Mouse (Mus musculus): ENCODE data around the gene Rbm5. TPM values are rescaled to one million over a fixed set of nuclear protein-coding genes. Genes with fewer than 3 reads are reported as not detected.

The Rbm5 gene
- polyA plus RNA-seq, 1 experiment = 143 TPM

DNA sequence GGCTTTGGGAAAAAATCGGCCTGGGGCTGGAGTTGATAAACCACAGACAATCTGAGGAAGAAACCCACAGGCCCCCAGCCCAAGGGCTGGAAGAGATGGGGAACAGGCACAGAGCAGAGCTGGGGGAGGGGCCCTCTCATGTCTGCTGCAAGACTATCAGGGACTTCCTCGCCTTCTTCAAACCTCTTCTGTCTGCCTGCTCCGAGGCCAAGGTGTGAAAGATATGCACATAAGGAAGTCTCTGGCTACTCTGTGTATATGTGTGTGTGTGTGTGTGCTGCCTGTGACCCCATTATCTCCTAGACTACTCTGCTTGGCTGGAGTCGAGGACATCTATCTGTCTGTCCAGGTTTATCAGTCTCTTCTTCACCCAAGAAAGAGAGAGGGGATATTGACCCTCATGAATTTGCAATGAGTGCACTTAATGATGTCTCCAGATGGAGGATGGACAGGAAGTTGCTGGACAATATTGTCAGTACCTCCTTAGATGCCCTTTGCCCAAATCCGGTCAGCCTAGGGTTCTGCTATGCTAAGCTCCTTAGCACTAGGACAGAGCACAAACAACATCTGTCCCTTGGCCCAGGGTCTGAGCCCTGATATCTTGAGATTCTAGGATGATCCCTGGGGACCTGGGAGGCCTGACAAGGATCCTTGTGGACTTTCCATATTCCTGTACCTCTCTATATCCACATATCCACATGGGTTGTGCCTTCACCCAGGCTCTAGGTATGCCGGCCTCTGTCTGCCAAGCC lies 41.7 kb downstream of the Rbm5 start:
- TF ChIP-seq CTCF (IDR thresholded peaks at IDR 0.05; ENCODE audit: low read depth, low read length) = no peak
- TF ChIP-seq POLR2A (IDR thresholded peaks at IDR 0.05; ENCODE audit: insufficient read depth, low read length) = no peak
- TF ChIP-seq EP300 (IDR thresholded peaks at IDR 0.05; ENCODE audit: insufficient read depth, low read depth, low read length) = no peak
- no peak overlapping the region for H3K27ac ChIP-seq (ENCODE audit: insufficient read depth, low read length)
- H3K4me1 ChIP-seq (ENCODE audit: control insufficient read depth, insufficient read depth, low read length) = peaks cover 9% of the 10 kb centered on the region
- H3K4me3 ChIP-seq (ENCODE audit: low read depth, low read length) = no peak overlapping the region
- no peaks in the 10 kb centered on the region for H3K36me3 ChIP-seq (ENCODE audit: control insufficient read depth, insufficient read depth, low read length, poor library complexity, severe bottlenecking)
- H3K9ac ChIP-seq (ENCODE audit: low read depth, poor library complexity, severe bottlenecking) = no peak overlapping the region
- H3K27me3 ChIP-seq (ENCODE audit: control insufficient read depth, insufficient read depth, low read length, poor library complexity, severe bottlenecking) = no peaks in the 10 kb centered on the region
- no peaks in the 10 kb centered on the region for H3K9me3 ChIP-seq (replicated peaks; ENCODE audit: control insufficient read depth, insufficient read depth, low read length, poor library complexity, severe bottlenecking)

GRCm38 (mm10) chr9:107727041-107727440 lies 43.8 kb downstream of the Rbm5 start:
- no peaks in the 10 kb centered on the region for H3K9me3 ChIP-seq (replicated peaks; ENCODE audit: control insufficient read depth, insufficient read depth, low read length, poor library complexity, severe bottlenecking)
- H3K27me3 ChIP-seq (ENCODE audit: control insufficient read depth, insufficient read depth, low read length, poor library complexity, severe bottlenecking) = no peaks in the 10 kb centered on the region
- H3K27ac ChIP-seq (ENCODE audit: insufficient read depth, low read length) = no peak overlapping the region
- no peak overlapping the region for H3K9ac ChIP-seq (ENCODE audit: low read depth, poor library complexity, severe bottlenecking)
- TF ChIP-seq EP300 (IDR thresholded peaks at IDR 0.05; ENCODE audit: insufficient read depth, low read depth, low read length) (no peak), CTCF (IDR thresholded peaks at IDR 0.05; ENCODE audit: low read depth, low read length) (no peak), POLR2A (IDR thresholded peaks at IDR 0.05; ENCODE audit: insufficient read depth, low read length) (no peak)
- H3K36me3 ChIP-seq (ENCODE audit: control insufficient read depth, insufficient read depth, low read length, poor library complexity, severe bottlenecking) = no peaks in the 10 kb centered on the region
- peaks cover 8% of the 10 kb centered on the region for H3K4me1 ChIP-seq (ENCODE audit: control insufficient read depth, insufficient read depth, low read length)
- no peak overlapping the region for H3K4me3 ChIP-seq (ENCODE audit: low read depth, low read length)

DNA sequence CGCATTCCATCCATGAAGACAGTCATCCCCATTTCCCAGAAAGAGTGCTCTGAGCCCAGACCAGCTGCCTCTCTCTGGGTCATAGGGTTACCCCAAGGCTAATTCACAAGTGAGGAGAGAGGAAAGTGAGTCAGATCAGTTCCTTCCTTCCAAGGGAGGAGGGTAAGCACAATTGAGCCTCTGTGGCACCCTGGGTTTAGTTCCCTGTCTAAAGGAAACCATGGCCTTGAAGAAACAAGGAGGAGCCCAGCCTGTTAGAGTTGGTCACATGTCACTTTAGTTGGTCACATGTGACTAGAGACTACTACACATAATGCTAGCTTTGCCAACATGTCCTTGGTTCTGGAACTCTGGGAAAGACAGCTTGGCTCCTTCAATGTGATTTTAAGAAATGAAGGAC lies 46.0 kb downstream of the Rbm5 start:
- H3K4me3 ChIP-seq (ENCODE audit: low read depth, low read length) = no peak overlapping the region
- no peak overlapping the region for H3K9ac ChIP-seq (ENCODE audit: low read depth, poor library complexity, severe bottlenecking)
- no peak for TF ChIP-seq EP300 (IDR thresholded peaks at IDR 0.05; ENCODE audit: insufficient read depth, low read depth, low read length)
- H3K27ac ChIP-seq (ENCODE audit: insufficient read depth, low read length) = no peak overlapping the region
- H3K4me1 ChIP-seq (ENCODE audit: control insufficient read depth, insufficient read depth, low read length) = peaks cover 8% of the 10 kb centered on the region
- no peaks in the 10 kb centered on the region for H3K36me3 ChIP-seq (ENCODE audit: control insufficient read depth, insufficient read depth, low read length, poor library complexity, severe bottlenecking)
- H3K27me3 ChIP-seq (ENCODE audit: control insufficient read depth, insufficient read depth, low read length, poor library complexity, severe bottlenecking) = no peaks in the 10 kb centered on the region
- H3K9me3 ChIP-seq (replicated peaks; ENCODE audit: control insufficient read depth, insufficient read depth, low read length, poor library complexity, severe bottlenecking) = no peaks in the 10 kb centered on the region

DNA sequence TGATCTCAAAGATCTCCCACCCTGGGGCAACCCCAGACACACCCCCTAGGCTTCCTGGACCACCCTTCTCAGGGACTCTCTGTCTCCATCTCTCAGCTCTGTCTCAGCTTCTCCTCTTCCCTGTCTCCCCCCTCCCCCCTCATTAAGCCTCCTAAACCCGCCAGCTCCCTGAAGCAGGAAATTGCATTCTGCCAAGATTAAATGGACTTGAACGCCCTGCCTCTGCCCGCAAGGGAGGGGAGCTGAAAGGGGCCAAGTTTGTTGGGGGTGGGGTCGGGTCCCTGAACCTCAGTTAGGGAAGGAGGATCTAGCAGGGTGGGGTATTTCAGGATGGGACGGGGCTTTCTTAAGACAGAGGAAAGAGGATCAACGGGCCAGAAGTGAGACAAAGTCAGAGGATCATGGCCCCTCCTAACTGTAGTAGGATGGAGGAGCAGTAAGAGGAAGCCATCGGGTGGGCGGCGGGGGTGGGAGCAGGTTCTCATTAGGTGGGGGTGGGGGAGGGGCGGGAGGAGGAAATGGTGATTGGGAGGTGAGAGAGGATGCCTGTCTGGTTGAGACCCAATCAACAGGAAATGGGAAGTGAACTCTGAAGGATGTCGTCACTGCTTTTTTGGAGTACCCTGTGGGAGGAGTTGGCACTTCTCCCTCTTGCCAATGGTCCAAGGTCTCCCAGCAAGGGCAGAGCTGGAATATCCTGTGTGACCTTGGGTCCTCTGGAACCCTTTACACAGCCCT lies 46.8 kb downstream of the Rbm5 start:
- no peaks in the 10 kb centered on the region for H3K36me3 ChIP-seq (ENCODE audit: control insufficient read depth, insufficient read depth, low read length, poor library complexity, severe bottlenecking)
- H3K27me3 ChIP-seq (ENCODE audit: control insufficient read depth, insufficient read depth, low read length, poor library complexity, severe bottlenecking) = no peaks in the 10 kb centered on the region
- H3K4me1 ChIP-seq (ENCODE audit: control insufficient read depth, insufficient read depth, low read length) = peaks cover 8% of the 10 kb centered on the region
- H3K27ac ChIP-seq (ENCODE audit: insufficient read depth, low read length) = no peak overlapping the region
- no peaks in the 10 kb centered on the region for H3K9me3 ChIP-seq (replicated peaks; ENCODE audit: control insufficient read depth, insufficient read depth, low read length, poor library complexity, severe bottlenecking)
- TF ChIP-seq CTCF (IDR thresholded peaks at IDR 0.05; ENCODE audit: low read depth, low read length) (no peak), POLR2A (IDR thresholded peaks at IDR 0.05; ENCODE audit: insufficient read depth, low read length) (no peak), EP300 (IDR thresholded peaks at IDR 0.05; ENCODE audit: insufficient read depth, low read depth, low read length) (no peak)
- no peak overlapping the region for H3K4me3 ChIP-seq (ENCODE audit: low read depth, low read length)
- no peak overlapping the region for H3K9ac ChIP-seq (ENCODE audit: low read depth, poor library complexity, severe bottlenecking)

GRCm38 (mm10) chr9:107723292-107723691 lies 47.5 kb downstream of the Rbm5 start:
- Histone ChIP-seq H3K9me3 (replicated peaks; ENCODE audit: control insufficient read depth, insufficient read depth, low read length, poor library complexity, severe bottlenecking) (no peaks in the 10 kb centered on the region), H3K4me1 (ENCODE audit: control insufficient read depth, insufficient read depth, low read length) (peaks cover 8% of the 10 kb centered on the region), H3K27me3 (ENCODE audit: control insufficient read depth, insufficient read depth, low read length, poor library complexity, severe bottlenecking) (no peaks in the 10 kb centered on the region), H3K9ac (ENCODE audit: low read depth, poor library complexity, severe bottlenecking) (no peak overlapping the region), H3K27ac (ENCODE audit: insufficient read depth, low read length) (no peak overlapping the region), H3K4me3 (ENCODE audit: low read depth, low read length) (no peak overlapping the region), H3K36me3 (ENCODE audit: control insufficient read depth, insufficient read depth, low read length, poor library complexity, severe bottlenecking) (no peaks in the 10 kb centered on the region)
- no peak for TF ChIP-seq EP300 (IDR thresholded peaks at IDR 0.05; ENCODE audit: insufficient read depth, low read depth, low read length)
- no peak for TF ChIP-seq POLR2A (IDR thresholded peaks at IDR 0.05; ENCODE audit: insufficient read depth, low read length)
- TF ChIP-seq CTCF (IDR thresholded peaks at IDR 0.05; ENCODE audit: low read depth, low read length) = no peak
